Mouse (Mus musculus) ES-E14 (cell line): ENCODE measurements around the gene 1700022I11Rik.
A peak's percentile ranks its signal among the peaks of the same experiment; 100 is the strongest.

Experiments used
- HCFC1 ChIP-seq: IDR thresholded peaks from 2 replicates; pipeline ENCODE4 v1.6.1; 2012; ENCODE audit warnings: low read length, inconsistent platforms, borderline replicate concordance; ENCODE audit not compliant: insufficient read depth
- MAFK ChIP-seq: IDR thresholded peaks from 2 replicates; pipeline ENCODE4 v1.6.1; 2014; ENCODE audit warnings: mild to moderate bottlenecking, low read depth, low read length, inconsistent platforms; ENCODE audit not compliant: insufficient read depth
- ZC3H11A ChIP-seq: IDR thresholded peaks from 2 replicates; pipeline ENCODE4 v1.6.1; 2012; ENCODE audit warnings: low read depth, mild to moderate bottlenecking, inconsistent platforms, low read length, borderline replicate concordance

GRCm38 (mm10) chr4:43005765-43006164, 36.4 kb downstream of the 1700022I11Rik start:
- no peak for TF ChIP-seq MAFK
- peak; percentile 60; the same call in 1 of the 2 replicates for TF ChIP-seq HCFC1
- TF ChIP-seq ZC3H11A = no peak
